Mouse (Mus musculus) hindbrain, embryonic 12.5 days (tissue): ENCODE data around the gene Irf9. TPM values are rescaled to one million over a fixed set of nuclear protein-coding genes. Genes with fewer than 3 reads are reported as not detected.

Source experiments
- ATAC-seq: fragments of 200-750 bp; cut with Nextera tagmentation; 2 replicates; pipeline ENCODE4 v1.8.0; 2017; ENCODE audit warnings: moderate TSS enrichment; ENCODE audit not compliant: low FRiP score
- H3K27ac ChIP-seq: fragments of 300-500 bp; sonication (generic); 2 replicates; pipeline ENCODE4 v1.5.1; 2016; ENCODE audit warnings: mild to moderate bottlenecking
- H3K27me3 ChIP-seq: fragments of 300-500 bp; sonication (generic); 2 replicates; pipeline ENCODE4 v1.6.1; 2016; ENCODE audit warnings: mild to moderate bottlenecking
- H3K36me3 ChIP-seq: fragments of 300-500 bp; sonication (generic); 2 replicates; pipeline ENCODE4 v1.6.1; 2016; ENCODE audit warnings: mild to moderate bottlenecking
- H3K4me1 ChIP-seq: fragments of 300-500 bp; sonication (generic); 2 replicates; pipeline ENCODE4 v1.6.1; 2016
- H3K4me2 ChIP-seq: fragments of 300-500 bp; sonication (generic); replicated peaks from 2 replicates; pipeline ENCODE4 v1.6.1; 2016; ENCODE audit warnings: mild to moderate bottlenecking
- H3K4me3 ChIP-seq: fragments of 300-500 bp; sonication (generic); 2 replicates; pipeline ENCODE4 v1.5.1; 2016; ENCODE audit warnings: mild to moderate bottlenecking
- H3K9ac ChIP-seq: fragments of 300-500 bp; sonication (generic); 2 replicates; pipeline ENCODE4 v1.6.1; 2016; ENCODE audit warnings: mild to moderate bottlenecking, moderate library complexity
- H3K9me3 ChIP-seq: fragments of 300-500 bp; sonication (generic); replicated peaks from 2 replicates; pipeline ENCODE4 v1.6.1; 2016; ENCODE audit warnings: mild to moderate bottlenecking
- WGBS: fragments of 180-500 bp; shearing (Covaris S2); methylation state at CpG from one replicate; pipeline ENCODE4 v1.1.7; 2016; 5-methylcytosine and 5-hydroxymethylcytosine counted together
- polyA plus RNA-seq: library from polyadenylated mRNA; unstranded; fragments of >200 nt; fragmentation: Nextera tagmentation; extraction: Ambion mirVana; gene quantifications from 2 replicates; pipeline ENCODE4 v1.2.1, GENCODE M21; 2016

The Irf9 gene
- polyA plus RNA-seq, 1 experiment from 2014 or later, result 10.7 TPM

DNA sequence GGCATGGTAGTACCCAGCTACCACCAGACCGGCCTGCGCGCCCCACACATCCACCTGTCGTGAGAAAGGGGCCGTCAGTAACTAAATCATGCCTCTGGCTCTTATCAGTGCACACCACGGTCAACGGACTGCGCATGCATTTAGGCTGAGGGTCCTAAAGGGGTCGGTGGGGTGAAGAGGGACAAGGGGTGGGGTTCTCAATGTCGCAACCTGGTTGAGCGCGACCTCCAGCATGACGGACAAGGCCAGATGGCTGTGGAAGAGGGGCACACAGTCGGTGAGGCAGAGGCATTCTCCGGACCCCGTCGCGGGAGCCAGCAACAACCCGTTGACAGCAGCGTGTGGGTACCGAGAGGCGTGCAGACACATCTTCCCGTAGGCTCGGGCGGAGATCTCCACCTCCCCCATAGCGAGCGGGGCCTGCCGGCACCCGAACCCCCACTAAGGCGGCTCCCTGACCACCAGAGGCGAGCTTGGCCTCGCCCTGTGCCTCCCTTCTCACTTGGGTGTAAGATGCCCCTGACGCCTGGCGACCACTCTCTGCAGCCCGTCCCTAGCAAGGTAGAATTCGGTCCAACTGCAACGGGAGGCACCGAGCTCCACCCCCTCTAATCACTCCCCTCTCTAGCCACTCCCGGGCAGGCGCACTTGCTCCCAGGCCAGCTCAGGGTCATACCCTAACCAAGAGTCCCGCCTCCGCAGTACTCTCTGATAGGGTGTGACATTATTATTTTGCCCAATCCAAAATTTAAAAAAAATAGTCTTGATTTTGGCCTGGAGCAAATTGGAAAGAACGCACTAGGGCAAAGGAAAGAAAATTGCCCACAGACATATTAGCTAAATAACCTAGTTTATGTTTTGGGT is 18.4 kb upstream of the Irf9 start, which contains the start of gene Emc9:
Gene Emc9, minus strand, starts transcription at position 601 of the 864 bp plus-strand sequence.
- Histone ChIP-seq H3K4me1 (peaks cover 11% of the 10 kb centered on the region), H3K36me3 (peaks cover 33% of the 10 kb centered on the region), H3K4me2 (peak within 1 kb of the TSS; percentile 75), H3K9ac (peak within 1 kb of the TSS; percentile 63), H3K27ac (no peak within 1 kb of the TSS), H3K27me3 (peaks cover 3% of the 10 kb centered on the region), H3K9me3 (no peaks in the 10 kb centered on the region), H3K4me3 (peak within 1 kb of the TSS; percentile 43)
- ATAC-seq, result peak; percentile 79
- WGBS, result 2% methylated on average over 43 of the region's 43 CpGs

DNA sequence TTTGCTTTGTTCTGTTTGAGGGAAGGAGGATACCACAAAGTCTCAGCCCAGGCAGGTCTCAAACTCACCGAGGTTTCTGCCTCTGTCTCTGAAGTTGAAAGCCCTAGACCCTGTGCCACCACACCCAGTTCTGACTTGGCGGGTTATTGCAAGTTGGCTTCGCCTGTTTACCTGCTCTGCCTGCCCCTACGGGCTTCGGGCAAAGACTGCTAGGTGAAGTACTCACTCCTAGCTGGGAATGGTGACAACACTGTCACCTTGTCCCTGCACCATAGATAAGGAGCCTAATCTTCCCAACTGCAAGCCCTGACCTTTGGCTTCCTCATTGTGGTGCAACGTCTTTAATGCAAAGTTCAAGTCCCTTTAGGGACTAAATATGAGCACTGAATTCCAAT is 17.8 kb upstream of the Irf9 start:
- ATAC-seq, result no peak
- H3K27ac ChIP-seq, result no peak overlapping the region
- H3K4me1 ChIP-seq, result peaks cover 17% of the 10 kb centered on the region
- peaks cover 3% of the 10 kb centered on the region for H3K27me3 ChIP-seq
- H3K4me2 ChIP-seq, result peak overlapping the region; percentile 75; the same call in 1 of the 2 replicates
- H3K36me3 ChIP-seq, result peaks cover 27% of the 10 kb centered on the region
- H3K4me3 ChIP-seq, result peak overlapping the region; percentile 43; the same call in 1 of the 2 replicates
- 58% methylated on average over 6 of the region's 6 CpGs for WGBS
- H3K9ac ChIP-seq, result no peak overlapping the region
- H3K9me3 ChIP-seq, result no peaks in the 10 kb centered on the region

DNA sequence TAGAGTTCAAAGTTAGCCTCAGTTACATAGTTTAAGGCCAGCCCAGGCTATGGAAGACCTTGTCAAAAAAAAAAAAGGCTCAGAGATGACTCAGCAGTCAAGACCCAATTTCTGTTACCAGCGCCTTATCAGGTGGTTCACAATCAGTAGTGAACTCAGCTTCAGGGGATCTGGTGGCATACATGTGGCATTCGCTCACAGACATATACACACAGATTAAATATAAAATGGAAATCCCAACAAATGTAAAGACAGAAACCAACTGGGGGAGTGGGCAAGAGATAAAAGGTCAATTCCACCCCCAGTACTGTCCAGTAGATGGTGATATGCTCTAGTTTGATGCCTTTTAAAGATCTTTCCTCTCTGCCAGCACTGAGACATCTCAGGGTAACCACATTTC is 17.2 kb upstream of the Irf9 start:
- H3K4me1 ChIP-seq, result peaks cover 17% of the 10 kb centered on the region
- WGBS, result 93% methylated on average over 2 of the region's 2 CpGs
- H3K27me3 ChIP-seq, result peaks cover 3% of the 10 kb centered on the region
- H3K36me3 ChIP-seq, result peaks cover 21% of the 10 kb centered on the region
- no peaks in the 10 kb centered on the region for H3K9me3 ChIP-seq
- no peak overlapping the region for H3K4me2 ChIP-seq
- no peak overlapping the region for H3K4me3 ChIP-seq
- H3K9ac ChIP-seq, result no peak overlapping the region
- no peak for ATAC-seq
- no peak overlapping the region for H3K27ac ChIP-seq

DNA sequence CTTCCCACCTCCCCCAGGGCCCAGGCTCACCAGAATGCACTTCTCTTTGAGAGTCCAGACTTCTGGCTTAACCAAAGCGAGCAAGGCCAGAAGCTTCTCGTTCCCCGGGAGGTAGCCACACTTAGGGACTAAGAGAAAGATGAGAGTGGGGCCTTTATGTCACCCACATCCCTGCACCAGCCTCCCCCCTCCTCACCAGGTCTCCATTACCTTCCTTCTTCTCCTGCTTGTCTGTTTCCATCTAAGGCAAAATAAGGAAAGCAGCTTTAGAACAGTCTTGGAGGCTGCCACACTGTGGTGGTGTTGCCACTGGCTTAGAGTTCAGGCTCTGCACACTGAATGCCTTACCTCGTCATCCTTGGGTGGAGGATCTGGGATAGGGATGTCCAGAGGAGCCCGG is 14.1 kb upstream of the Irf9 start:
- H3K27ac ChIP-seq, result no peak overlapping the region
- no peak overlapping the region for H3K4me2 ChIP-seq
- H3K9me3 ChIP-seq, result no peaks in the 10 kb centered on the region
- no peak for ATAC-seq
- H3K36me3 ChIP-seq, result peaks cover 15% of the 10 kb centered on the region
- peaks cover 3% of the 10 kb centered on the region for H3K27me3 ChIP-seq
- WGBS, result 91% methylated on average over 5 of the region's 5 CpGs
- no peak overlapping the region for H3K4me3 ChIP-seq
- no peak overlapping the region for H3K9ac ChIP-seq
- peaks cover 35% of the 10 kb centered on the region for H3K4me1 ChIP-seq

DNA sequence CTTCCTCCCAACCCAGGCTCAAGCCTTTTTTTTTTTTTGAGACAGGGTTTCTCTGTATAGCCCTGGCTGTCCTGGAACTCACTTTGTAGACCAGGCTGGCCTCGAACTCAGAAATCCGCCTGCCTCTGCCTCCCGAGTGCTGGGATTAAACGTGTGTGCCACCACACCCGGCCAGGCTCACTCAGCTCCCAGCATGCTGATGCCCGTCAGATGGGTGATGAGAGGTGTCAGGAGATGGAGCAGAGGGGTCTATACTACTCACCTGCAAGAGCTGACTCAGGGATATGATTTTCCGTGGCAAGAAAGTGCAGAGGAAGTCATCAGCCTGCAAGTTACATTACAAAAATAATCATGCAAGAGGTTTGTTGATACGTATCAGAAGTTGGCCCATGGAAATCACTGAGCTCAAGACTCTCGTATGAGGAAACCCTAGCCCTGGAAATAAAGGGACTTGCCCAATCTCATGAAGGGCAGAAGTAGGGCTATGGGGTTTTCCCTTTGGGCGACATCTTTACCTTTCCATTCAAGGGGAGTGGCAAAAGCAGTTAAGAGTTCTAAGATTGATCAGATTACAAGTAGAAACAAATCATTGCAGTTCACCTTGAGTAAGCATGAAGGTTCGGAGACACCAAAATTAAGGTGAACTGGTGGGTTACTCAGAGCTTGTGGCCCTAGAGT is 13.5 kb upstream of the Irf9 start:
- peak overlapping the region; percentile 91 for H3K4me3 ChIP-seq
- H3K4me2 ChIP-seq, result peak overlapping the region; percentile 98
- peaks cover 21% of the 10 kb centered on the region for H3K36me3 ChIP-seq
- H3K27me3 ChIP-seq, result no peaks in the 10 kb centered on the region
- no peak for ATAC-seq
- H3K4me1 ChIP-seq, result peaks cover 29% of the 10 kb centered on the region
- peak overlapping the region; percentile 92 for H3K9ac ChIP-seq
- H3K9me3 ChIP-seq, result no peaks in the 10 kb centered on the region
- 90% methylated on average over 11 of the region's 11 CpGs for WGBS
- H3K27ac ChIP-seq, result no peak overlapping the region

DNA sequence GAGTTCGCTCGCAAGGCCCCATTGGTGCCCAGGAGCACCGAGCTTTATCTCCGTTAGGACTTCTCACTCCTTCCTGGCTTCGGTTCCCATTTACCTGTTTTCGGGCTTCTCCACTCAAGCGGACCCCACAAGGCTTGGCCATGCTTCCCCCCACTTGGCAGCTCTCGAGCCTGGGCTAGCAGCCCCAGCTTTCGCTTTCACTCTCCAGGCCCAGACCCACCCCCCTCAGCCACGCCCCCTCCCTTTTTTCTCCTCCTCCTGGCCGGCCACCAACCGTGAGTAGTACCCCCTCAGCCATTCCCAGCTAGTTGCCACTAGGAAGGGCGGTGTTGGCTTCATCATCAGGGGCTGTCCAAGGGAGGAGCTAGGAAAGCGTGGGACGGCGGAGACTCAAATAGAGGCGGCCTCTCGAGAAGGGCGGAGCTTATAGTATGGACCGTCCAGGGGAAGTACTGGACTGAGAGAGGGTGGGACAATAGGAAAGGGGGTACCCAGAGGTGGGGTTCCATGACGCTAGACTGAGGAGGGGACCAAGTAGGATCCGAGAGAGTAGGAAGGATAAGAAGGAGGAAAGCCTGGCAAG is 12.5 kb upstream of the Irf9 start, which contains the start of gene Psme2:
Gene Psme2, minus strand, starts transcription at position 366 of the 583 bp plus-strand sequence.
- H3K27me3 ChIP-seq, result no peaks in the 10 kb centered on the region
- ATAC-seq, result peak; percentile 97
- H3K36me3 ChIP-seq, result peaks cover 31% of the 10 kb centered on the region
- peaks cover 27% of the 10 kb centered on the region for H3K4me1 ChIP-seq
- H3K27ac ChIP-seq, result peak within 1 kb of the TSS; percentile 95
- peak within 1 kb of the TSS; percentile 92 for H3K9ac ChIP-seq
- peak within 1 kb of the TSS; percentile 91 for H3K4me3 ChIP-seq
- no peaks in the 10 kb centered on the region for H3K9me3 ChIP-seq
- peak within 1 kb of the TSS; percentile 98 for H3K4me2 ChIP-seq
- WGBS, result under 1% methylated on average over 22 of the region's 22 CpGs

DNA sequence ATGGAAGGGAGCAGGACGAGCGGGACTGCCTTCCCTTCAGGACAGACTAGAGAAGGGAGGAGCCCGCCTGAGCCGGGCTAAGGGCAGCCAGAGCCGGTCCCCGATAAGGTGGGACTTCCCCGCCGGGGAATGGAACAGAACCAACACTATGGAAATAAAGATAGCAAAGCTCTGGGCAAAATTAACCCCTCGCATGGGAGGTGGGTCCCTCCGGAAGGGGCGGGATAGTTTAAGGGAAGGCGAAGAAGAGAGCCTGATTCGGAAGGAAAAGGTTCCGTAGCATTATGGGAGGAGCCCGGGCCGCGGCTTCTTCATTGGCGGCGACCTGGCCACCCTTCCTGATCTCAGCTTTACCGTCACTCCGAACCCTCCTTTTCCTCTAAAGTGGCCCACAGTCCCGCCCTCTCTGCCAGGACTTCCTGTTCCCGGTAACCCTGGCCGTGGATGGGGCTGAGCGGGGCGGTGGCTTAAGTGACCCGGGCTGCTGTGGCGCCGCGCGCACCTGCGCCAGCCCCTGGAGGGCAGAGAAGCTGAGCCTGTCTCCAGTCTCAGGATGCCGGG is 12.0 kb upstream of the Irf9 start, which contains the start of gene Rnf31:
Gene Rnf31, plus strand, starts transcription at position 378 of the 561 bp plus-strand sequence.
- under 1% methylated on average over 33 of the region's 33 CpGs for WGBS

DNA sequence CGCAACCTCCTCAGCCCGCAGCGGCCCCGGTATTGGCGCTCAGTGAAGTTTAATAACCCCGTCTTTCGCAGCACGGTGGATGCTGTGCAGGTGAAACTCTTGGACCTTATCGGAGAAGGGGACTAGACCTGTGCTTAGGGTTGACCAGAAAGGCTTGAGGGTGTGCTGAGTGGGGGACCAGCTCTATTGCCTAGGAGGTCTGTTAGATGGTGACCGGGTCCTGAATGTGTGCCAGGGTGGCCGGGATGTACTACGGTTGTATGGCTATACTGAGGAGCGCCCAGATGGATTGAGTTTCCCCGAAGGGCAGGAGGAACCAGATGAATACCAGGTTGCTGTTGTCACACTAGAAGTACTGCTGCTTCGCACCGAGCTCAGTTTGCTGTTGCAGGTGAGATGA is 11.1 kb upstream of the Irf9 start:
- Histone ChIP-seq H3K27me3 (no peaks in the 10 kb centered on the region), H3K36me3 (peaks cover 40% of the 10 kb centered on the region), H3K9ac (peak overlapping the region; percentile 92), H3K4me2 (peak overlapping the region; percentile 98), H3K9me3 (no peaks in the 10 kb centered on the region), H3K27ac (peak overlapping the region; percentile 95; the same call in 1 of the 2 replicates), H3K4me1 (peaks cover 27% of the 10 kb centered on the region), H3K4me3 (peak overlapping the region; percentile 91)
- no peak for ATAC-seq
- 5% methylated on average over 16 of the region's 16 CpGs for WGBS

More for the DNA sequence above, 12.0 kb upstream of the Irf9 start, which contains the start of gene Rnf31:
- H3K27me3 ChIP-seq, result no peaks in the 10 kb centered on the region
- H3K4me1 ChIP-seq, result peaks cover 27% of the 10 kb centered on the region
- peak within 1 kb of the TSS; percentile 95 for H3K27ac ChIP-seq
- H3K4me2 ChIP-seq, result peak within 1 kb of the TSS; percentile 98
- no peaks in the 10 kb centered on the region for H3K9me3 ChIP-seq
- H3K36me3 ChIP-seq, result peaks cover 36% of the 10 kb centered on the region
- H3K4me3 ChIP-seq, result peak within 1 kb of the TSS; percentile 91
- peak; percentile 92 for ATAC-seq
- peak within 1 kb of the TSS; percentile 92 for H3K9ac ChIP-seq

DNA sequence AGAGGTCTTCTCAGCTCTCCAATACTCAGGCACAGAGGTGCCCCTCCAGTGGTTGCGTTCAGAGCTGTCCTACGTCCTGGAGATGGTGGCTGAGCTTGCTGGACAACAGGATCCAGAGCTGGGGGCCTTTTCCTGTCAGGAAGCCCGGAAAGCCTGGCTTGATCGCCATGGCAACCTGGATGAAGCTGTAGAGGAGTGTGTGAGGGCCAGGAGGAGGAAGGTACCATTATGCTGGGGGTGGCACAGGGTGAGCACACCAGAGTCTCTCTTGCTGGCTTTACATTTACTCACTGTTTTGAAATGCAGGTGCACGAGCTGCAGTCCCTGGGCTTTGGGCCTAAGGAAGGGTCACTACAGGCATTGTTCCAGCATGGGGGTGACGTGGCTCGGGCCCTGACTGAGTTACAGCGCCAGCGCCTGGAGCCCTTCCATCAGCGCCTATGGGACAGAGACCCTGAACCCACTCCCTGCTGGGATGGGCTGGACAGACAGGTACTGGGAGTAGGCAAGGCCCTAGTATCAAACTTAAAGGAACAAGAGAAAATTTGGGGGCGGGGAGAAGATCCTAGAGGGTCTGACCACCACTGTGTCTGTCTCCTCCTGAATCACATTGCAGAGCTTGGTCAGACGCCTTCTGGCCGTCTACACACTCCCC is 7.2 kb upstream of the Irf9 start:
- no peaks in the 10 kb centered on the region for H3K27me3 ChIP-seq
- peaks cover 65% of the 10 kb centered on the region for H3K36me3 ChIP-seq
- H3K4me1 ChIP-seq, result peaks cover 19% of the 10 kb centered on the region
- no peak overlapping the region for H3K4me3 ChIP-seq
- no peak overlapping the region for H3K4me2 ChIP-seq
- H3K9ac ChIP-seq, result no peak overlapping the region
- H3K27ac ChIP-seq, result no peak overlapping the region
- WGBS, result 77% methylated on average over 13 of the region's 13 CpGs
- no peaks in the 10 kb centered on the region for H3K9me3 ChIP-seq
- ATAC-seq, result no peak

DNA sequence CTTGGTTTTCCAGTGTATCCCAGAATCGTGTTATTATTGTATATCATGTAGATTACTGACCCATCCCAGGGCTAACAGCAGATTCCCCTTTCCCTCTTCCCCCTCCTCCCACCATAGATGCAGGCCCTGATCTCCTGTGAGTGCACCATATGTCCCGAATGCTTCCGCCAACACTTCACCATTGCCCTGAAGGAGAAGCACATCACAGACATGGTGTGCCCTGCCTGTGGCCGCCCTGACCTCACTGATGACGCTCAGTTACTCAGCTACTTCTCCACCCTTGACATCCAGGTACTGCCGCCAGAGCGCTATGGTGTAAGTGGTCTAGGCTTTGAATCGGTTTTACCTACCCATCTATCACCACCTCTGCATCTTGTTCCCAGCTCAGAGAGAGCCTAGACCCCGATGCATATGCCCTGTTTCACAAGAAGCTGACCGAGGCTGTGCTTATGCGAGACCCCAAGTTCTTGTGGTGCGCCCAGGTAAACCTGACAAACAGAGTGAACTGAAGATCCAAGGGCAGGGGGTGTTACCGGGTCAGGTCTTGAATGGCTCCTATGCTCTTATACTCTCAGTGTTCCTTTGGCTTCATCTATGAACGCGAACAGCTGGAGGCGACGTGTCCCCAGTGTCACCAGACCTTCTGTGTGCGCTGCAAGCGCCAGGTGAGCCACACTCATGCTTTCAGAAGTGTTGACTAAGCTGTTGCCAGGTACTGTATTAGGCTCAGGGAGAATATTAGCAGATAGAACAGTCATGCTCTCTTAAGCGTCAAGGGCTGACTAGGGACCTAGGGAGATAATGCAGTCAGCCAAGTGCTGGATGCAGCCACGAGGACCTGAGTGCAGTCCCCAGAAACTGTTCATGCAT is 4.6 kb upstream of the Irf9 start:
- Histone ChIP-seq H3K36me3 (peaks cover 89% of the 10 kb centered on the region), H3K9me3 (no peaks in the 10 kb centered on the region), H3K4me1 (peaks cover 5% of the 10 kb centered on the region), H3K27ac (no peak overlapping the region), H3K4me3 (no peak overlapping the region), H3K27me3 (no peaks in the 10 kb centered on the region), H3K9ac (no peak overlapping the region), H3K4me2 (no peak overlapping the region)
- ATAC-seq, result no peak
- 94% methylated on average over 21 of the region's 21 CpGs for WGBS
